Mouse (Mus musculus) heart, embryonic 14.5 days (tissue): Measurements from ENCODE around the gene AC134908.4. TPM values are rescaled to one million over a fixed set of nuclear protein-coding genes. Genes with fewer than 3 reads are reported as not detected.
A peak's percentile ranks its signal among the peaks of the same experiment; 100 is the strongest.
"Not testable (repeated sequence)": the region's sequence is repeated elsewhere in the genome, so short reads cannot be mapped to it uniquely, and the experiment has no call there.

ENCODE experiments used
- ATAC-seq: fragments of 200-750 bp; cut with Nextera tagmentation; 2 replicates; pipeline ENCODE4 v1.8.0; 2017; ENCODE audit warnings: low read depth, moderate TSS enrichment; ENCODE audit not compliant: insufficient number of reproducible peaks, insufficient read depth, low FRiP score
- H3K27ac ChIP-seq, 2 experiments: fragments of 200-500 bp in 1 of 2; fragments of 300-500 bp in 1 of 2; sonication (generic) in 1 of 2; replicated peaks in 1 of 2; 2 replicates each; pipeline ENCODE4 v1.5.1; 2012 to 2014; ENCODE audit warnings: low read depth in 2 of 2, low read length in 2 of 2, control low read depth in 1 of 2, mild to moderate bottlenecking in 1 of 2, mixed read lengths in 1 of 2; ENCODE audit not compliant: control insufficient read depth in 1 of 2, insufficient read depth in 1 of 2
- H3K27me3 ChIP-seq: fragments of 300-500 bp; sonication (generic); 2 replicates; pipeline ENCODE4 v1.6.1; 2014; ENCODE audit warnings: mild to moderate bottlenecking, low read length, control low read depth; ENCODE audit not compliant: control insufficient read depth, insufficient read depth
- H3K36me3 ChIP-seq: fragments of 300-500 bp; sonication (generic); 2 replicates; pipeline ENCODE4 v1.6.1; 2014; ENCODE audit warnings: mild to moderate bottlenecking, control low read depth, low read length, mixed read lengths; ENCODE audit not compliant: control insufficient read depth, insufficient read depth
- H3K4me1 ChIP-seq, 2 experiments: fragments of 200-500 bp in 1 of 2; fragments of 300-500 bp in 1 of 2; sonication (generic) in 1 of 2; 2 replicates each; pipeline ENCODE4 v1.6.1; 2012 to 2014; ENCODE audit warnings: low read length in 2 of 2, control low read depth in 1 of 2, mixed read lengths in 1 of 2; ENCODE audit not compliant: control insufficient read depth in 2 of 2, insufficient read depth in 2 of 2
- H3K4me2 ChIP-seq: fragments of 300-500 bp; sonication (generic); 2 replicates; pipeline ENCODE4 v1.6.1; 2014; ENCODE audit warnings: mild to moderate bottlenecking, low read length
- H3K4me3 ChIP-seq, 2 experiments: fragments of 200-500 bp in 1 of 2; fragments of 300-500 bp in 1 of 2; sonication (generic) in 1 of 2; 2 replicates each; pipeline ENCODE4 v1.5.1; 2012 to 2014; ENCODE audit warnings: low read length in 2 of 2, mild to moderate bottlenecking in 2 of 2, control low read depth in 1 of 2, low read depth in 1 of 2, moderate library complexity in 1 of 2; ENCODE audit not compliant: control insufficient read depth in 1 of 2, insufficient read depth in 1 of 2
- H3K9ac ChIP-seq: fragments of 300-500 bp; sonication (generic); 2 replicates; pipeline ENCODE4 v1.6.1; 2014; ENCODE audit warnings: mild to moderate bottlenecking, low read length
- H3K9me3 ChIP-seq: fragments of 300-500 bp; sonication (generic); 2 replicates; pipeline ENCODE4 v1.6.1; 2016; ENCODE audit warnings: low read length, control low read depth; ENCODE audit not compliant: control insufficient read depth
- WGBS: fragments of 180-500 bp; shearing (Covaris S2); extraction: QIAGEN DNeasy Blood & Tissue Kit; methylation state at CpG from one replicate; pipeline ENCODE4 v1.1.7; 2014; 5-methylcytosine and 5-hydroxymethylcytosine counted together
- polyA plus RNA-seq: library from polyadenylated mRNA; unstranded; fragments of >200 nt; fragmentation: Nextera tagmentation; extraction: Ambion mirVana; gene quantifications from 2 replicates; pipeline ENCODE4 v1.2.1, GENCODE M21; 2014

The AC134908.4 gene
- polyA plus RNA-seq, 1 experiment from 2014 or later: not detected

DNA sequence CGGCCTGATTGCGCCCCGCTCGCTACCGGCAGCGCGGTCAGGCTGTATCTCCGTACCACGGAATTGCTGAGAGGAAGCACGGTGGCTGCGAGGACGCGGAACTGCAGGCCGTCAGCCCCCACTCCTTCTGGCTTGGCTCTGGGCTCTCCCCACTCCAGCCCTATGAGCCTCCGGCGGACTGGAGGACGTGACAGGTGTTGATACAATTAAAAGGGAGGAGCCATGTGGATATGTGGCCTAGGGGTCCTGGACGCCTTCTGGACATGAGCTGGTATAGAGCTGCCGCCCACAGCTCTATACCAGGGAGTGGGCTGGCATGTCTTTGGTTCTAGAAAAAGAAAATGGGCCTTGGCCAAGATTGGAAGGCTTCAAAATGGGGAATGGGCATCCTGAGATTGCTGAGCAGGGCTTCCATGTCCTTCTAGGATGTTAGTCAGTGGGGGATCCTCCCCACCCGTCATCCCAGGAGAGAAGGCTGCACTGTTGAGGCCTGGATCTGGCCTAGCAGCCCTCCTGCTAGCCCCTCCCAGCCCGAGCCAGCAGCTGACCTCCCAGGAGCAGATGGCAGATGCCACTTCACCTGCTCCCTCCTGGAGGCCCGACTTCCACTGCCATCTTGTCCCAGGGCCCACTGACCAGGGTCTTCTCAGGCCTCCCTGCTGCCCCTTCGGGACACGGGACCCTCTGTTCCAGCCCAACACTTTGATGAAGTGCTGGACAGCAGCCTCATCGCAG, 14.3 kb upstream of the AC134908.4 start:
- Histone ChIP-seq H3K27ac (no peak overlapping the region), H3K27me3 (peaks cover 57% of the 10 kb centered on the region), H3K4me1 (peaks cover 0 to 10% of the 10 kb centered on the region in 2 experiments; a peak in 1 of 4 replicates)

DNA sequence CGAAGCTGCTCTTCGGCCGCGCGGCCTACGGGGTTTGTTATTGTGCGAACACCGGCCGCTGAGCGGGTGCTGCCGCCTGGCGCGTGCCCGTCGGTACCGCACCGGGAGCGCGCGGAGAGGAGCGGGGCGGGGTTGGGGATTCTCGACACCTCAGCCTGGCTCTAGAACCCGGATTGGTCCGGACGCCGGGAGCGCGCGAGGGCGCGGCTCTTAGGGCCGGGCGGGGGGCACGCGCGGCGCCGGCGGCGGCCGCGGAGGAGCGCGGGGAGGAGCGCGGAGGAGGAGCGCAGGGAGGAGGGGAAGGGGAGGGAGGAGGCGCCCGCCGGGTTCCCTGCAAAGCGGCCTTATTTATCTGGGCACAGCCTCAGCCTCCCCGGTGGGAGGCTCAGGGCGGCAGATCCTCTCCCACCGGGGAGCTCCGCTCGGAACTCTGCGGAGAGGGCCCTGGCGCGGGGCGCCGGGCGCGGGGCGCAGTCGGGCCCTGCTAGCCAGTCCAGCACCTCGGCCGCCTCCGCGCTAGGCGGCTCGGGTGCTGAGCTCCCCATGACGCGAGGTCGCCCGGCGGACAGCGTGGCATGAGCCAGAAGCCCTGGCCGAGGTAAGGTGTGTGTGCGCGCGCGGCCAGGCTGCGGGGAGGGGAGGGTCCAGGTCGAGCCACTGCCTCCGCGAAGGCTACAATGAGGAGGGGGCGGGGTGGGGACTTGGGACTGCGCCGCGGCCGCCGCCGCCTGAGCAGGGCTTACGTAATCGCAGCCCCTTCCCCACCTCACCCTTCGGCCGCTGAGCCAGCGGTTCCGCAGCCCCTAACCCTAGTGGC, 13.5 kb upstream of the AC134908.4 start, which contains the start of gene Fbxl16:
TSS of gene Fbxl16 (plus strand) at position 297 of the 817 bp plus-strand sequence.
- ATAC-seq: peak; percentile 73
- Histone ChIP-seq H3K4me1 (peaks cover 0 to 10% of the 10 kb centered on the region in 2 experiments; a peak in 1 of 4 replicates), H3K27me3 (peaks cover 54% of the 10 kb centered on the region), H3K4me2 (peak within 1 kb of the TSS; percentile 96), H3K9ac (peak within 1 kb of the TSS; percentile 70), H3K27ac (no peak within 1 kb of the TSS), H3K4me3 (peak within 1 kb of the TSS; percentile 41 to 64), H3K9me3 (no peaks in the 10 kb centered on the region), H3K36me3 (no peaks in the 10 kb centered on the region)
- under 1% methylated on average over 69 of the region's 100 CpGs for WGBS

More for the DNA sequence above, 14.3 kb upstream of the AC134908.4 start:
- Histone ChIP-seq H3K9ac (peak overlapping the region; percentile 70), H3K9me3 (no peaks in the 10 kb centered on the region), H3K36me3 (no peaks in the 10 kb centered on the region), H3K4me2 (peak overlapping the region; percentile 96), H3K4me3 (peak overlapping the region; percentile 41 to 64)
- WGBS: 10% methylated on average over 25 of the region's 25 CpGs
- no peak for ATAC-seq

DNA sequence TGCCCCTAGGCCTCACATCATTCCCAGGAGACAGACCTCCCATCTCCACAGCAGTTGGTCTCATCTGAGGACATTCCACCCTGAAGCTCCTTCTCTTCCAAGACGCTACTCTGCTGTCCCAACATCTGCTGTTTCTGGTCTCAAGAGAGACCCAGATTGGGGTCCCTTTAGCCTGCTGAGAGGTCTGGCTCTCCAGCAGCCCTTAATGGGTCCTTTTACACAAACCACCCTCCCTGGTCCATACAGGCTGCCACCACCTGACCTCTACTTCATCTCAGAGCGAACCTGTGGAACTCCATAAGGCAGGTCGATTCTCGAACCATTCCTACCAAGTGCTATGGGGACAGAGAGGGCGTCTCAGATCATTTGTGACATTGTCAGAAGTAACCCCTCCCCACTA, 12.6 kb upstream of the AC134908.4 start:
- Histone ChIP-seq H3K4me2 (peak overlapping the region; percentile 96), H3K27me3 (peaks cover 52% of the 10 kb centered on the region), H3K36me3 (no peaks in the 10 kb centered on the region), H3K9me3 (no peaks in the 10 kb centered on the region), H3K27ac (no peak overlapping the region), H3K4me1 (peaks cover 4 to 10% of the 10 kb centered on the region in 2 experiments; a peak in 2 of 4 replicates), H3K9ac (no peak overlapping the region), H3K4me3 (peak overlapping the region in 1 of 2 experiments; percentile 64; a peak in 1 of 4 replicates)
- 36% methylated on average over 5 of the region's 5 CpGs for WGBS
- no peak for ATAC-seq

GRCm38 (mm10) chr17:25807452-25807851, 12.0 kb upstream of the AC134908.4 start:
- peaks cover 47% of the 10 kb centered on the region for H3K27me3 ChIP-seq
- not testable (repeated sequence) for H3K9me3 ChIP-seq, H3K9ac ChIP-seq, ATAC-seq, H3K4me3 ChIP-seq, H3K36me3 ChIP-seq, H3K27ac ChIP-seq, H3K4me2 ChIP-seq
- peaks cover 9 to 15% of the 10 kb centered on the region in 2 experiments for H3K4me1 ChIP-seq
- WGBS: 46% methylated on average over 2 of the region's 2 CpGs

DNA sequence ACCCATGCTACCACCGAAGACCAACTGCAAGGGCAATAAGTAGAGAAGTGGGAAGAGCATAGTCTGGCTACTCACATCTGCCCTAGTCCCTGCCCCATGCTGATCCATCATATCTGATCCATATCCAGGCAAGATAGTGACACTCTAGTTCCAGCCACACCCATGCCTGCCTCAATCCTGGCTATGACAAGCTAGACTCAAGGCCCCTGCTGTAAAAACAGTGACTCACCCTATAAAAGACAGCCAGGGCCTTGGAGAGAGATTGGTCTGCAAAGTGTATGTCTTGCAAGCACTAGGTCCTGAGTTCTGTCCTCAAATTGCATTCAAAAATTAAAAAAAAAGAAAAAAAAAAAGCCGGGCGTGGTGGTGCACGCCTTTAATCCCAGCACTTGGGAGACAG, 11.0 kb upstream of the AC134908.4 start:
- Histone ChIP-seq H3K27ac (no peak overlapping the region), H3K9ac (no peak overlapping the region), H3K36me3 (no peaks in the 10 kb centered on the region), H3K27me3 (peaks cover 37% of the 10 kb centered on the region), H3K4me2 (no peak overlapping the region), H3K4me3 (no peak overlapping the region), H3K4me1 (peaks cover 9 to 15% of the 10 kb centered on the region in 2 experiments), H3K9me3 (no peaks in the 10 kb centered on the region)
- WGBS: 84% methylated on average over 4 of the region's 4 CpGs
- ATAC-seq: no peak

- peak overlapping the region in 1 of 2 experiments; percentile 25; a peak in 1 of 4 replicates for H3K27ac ChIP-seq
- 12% methylated on average over 10 of the region's 10 CpGs for WGBS
- H3K4me2 ChIP-seq: peak overlapping the region; percentile 44
- H3K9me3 ChIP-seq: no peaks in the 10 kb centered on the region
- peaks cover 2% of the 10 kb centered on the region for H3K27me3 ChIP-seq
- H3K9ac ChIP-seq: no peak overlapping the region
- peak; percentile 82 for ATAC-seq
- H3K36me3 ChIP-seq: no peaks in the 10 kb centered on the region
- no peak overlapping the region for H3K4me3 ChIP-seq
- peaks cover 5 to 9% of the 10 kb centered on the region in 2 experiments for H3K4me1 ChIP-seq
Measured at GRCm38 (mm10) chr17:25802825-25803517, 7.5 kb upstream of the AC134908.4 start.

DNA sequence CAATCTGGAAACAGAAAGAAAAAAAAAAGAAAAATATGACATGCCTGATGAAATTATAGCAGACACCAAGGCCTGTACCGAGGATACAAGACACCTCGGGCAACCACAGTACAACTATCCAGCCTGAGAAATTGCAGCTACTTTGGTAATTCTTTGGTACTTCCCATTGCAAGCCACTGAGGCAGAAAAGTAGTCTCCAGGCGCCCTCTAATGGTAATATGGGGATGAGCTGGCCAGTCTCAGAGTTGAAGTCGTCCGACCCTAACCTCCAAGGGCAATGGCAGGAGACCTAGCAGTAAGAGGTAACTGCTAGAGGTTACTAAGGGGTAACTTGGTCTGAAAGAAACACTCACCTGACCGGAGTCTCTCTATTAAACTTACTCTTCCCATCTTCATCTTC, 5.6 kb upstream of the AC134908.4 start:
- no peak overlapping the region for H3K4me2 ChIP-seq
- 7% methylated on average over 6 of the region's 6 CpGs for WGBS
- no peaks in the 10 kb centered on the region for H3K27me3 ChIP-seq
- H3K9me3 ChIP-seq: no peaks in the 10 kb centered on the region
- no peak for ATAC-seq
- H3K4me1 ChIP-seq: peaks cover 12 to 16% of the 10 kb centered on the region in 2 experiments
- no peak overlapping the region for H3K9ac ChIP-seq
- H3K36me3 ChIP-seq: no peaks in the 10 kb centered on the region
- H3K4me3 ChIP-seq: no peak overlapping the region
- no peak overlapping the region for H3K27ac ChIP-seq
